Comparison of ENCODE assay signal across 21 mouse cellular contexts in the genomic region with DNA sequence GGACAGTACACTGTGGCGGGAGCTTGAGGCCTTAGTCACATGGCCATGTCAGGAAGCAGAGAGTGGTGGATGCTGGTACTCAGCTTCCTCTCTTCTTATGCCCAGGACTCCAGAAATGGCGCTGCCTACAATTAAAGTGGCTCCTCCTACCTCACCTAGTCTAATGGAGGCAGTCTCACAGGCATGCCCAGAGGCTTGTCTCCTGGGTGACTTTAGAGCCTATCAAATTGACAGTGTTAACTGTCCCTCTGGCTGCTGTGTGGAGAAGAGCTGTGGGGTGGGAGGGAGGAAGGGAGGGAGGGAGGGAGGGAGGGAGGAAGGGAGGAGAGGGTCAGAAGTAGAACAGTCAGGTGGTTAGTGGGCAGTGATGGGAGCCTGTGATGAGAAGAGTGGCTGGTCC. TPM values are rescaled to one million over a fixed set of nuclear protein-coding genes. Genes with fewer than 3 reads are reported as not detected.
DNase-seq lines count a peak whose midpoint lies in the region; ATAC-seq and TF ChIP-seq lines count a peak whose summit lies in the region.
"Had no signal": no experiment of that assay in that cellular context is flagged by ENCODE, and none has a peak within 500 bp of the region (broad histone marks: within the 10 kb centered on the region; RNA-seq: fewer than 3 reads in every experiment).

No protein-coding gene starts in this region.

- H3K36me3 ChIP-seq in embryonic facial prominence, embryonic 11.5 days (replicated peaks; ENCODE audit: control insufficient read depth, insufficient read depth, low read depth, low read length) = no peaks in the 10 kb centered on the region
- peaks cover 8% of the 10 kb centered on the region; the same call in 1 of the 2 replicates for H3K36me3 ChIP-seq in embryonic facial prominence, embryonic 10.5 days (replicated peaks)
- H3K36me3 ChIP-seq in kidney, postnatal 0 days (ENCODE audit: insufficient read depth, low read length) = no peaks in the 10 kb centered on the region
- peaks cover 59% of the 10 kb centered on the region for H3K36me3 ChIP-seq in G1E (replicated peaks)
- no peaks in the 10 kb centered on the region for H3K36me3 ChIP-seq in liver, postnatal 0 days (replicated peaks; ENCODE audit: insufficient read depth, low read length)
- H3K36me3 ChIP-seq: limb, embryonic 15.5 days had no signal

- no peaks in the 10 kb centered on the region for H3K27me3 ChIP-seq in embryonic facial prominence, embryonic 11.5 days (ENCODE audit: control insufficient read depth, insufficient read depth, low read length)
- no peaks in the 10 kb centered on the region for H3K27me3 ChIP-seq in embryonic facial prominence, embryonic 10.5 days (replicated peaks; ENCODE audit: low read depth, poor library complexity, severe bottlenecking)
- H3K27me3 ChIP-seq in kidney, postnatal 0 days (ENCODE audit: insufficient read depth, low read length) = no peaks in the 10 kb centered on the region
- no peaks in the 10 kb centered on the region for H3K27me3 ChIP-seq in G1E (ENCODE audit: insufficient read depth, low read length)
- H3K27me3 ChIP-seq in liver, postnatal 0 days (ENCODE audit: insufficient read depth, low read length) = no peaks in the 10 kb centered on the region
- H3K27me3 ChIP-seq: embryonic facial prominence, embryonic 15.5 days; limb, embryonic 15.5 days; lung, embryonic 15.5 days; Patski had no signal

- no peak for TF ChIP-seq CTCF in kidney, postnatal 0 days (IDR thresholded peaks at IDR 0.05; ENCODE audit: low read depth)
- no peak for TF ChIP-seq CTCF in G1E (IDR thresholded peaks at IDR 0.05; ENCODE audit: low read depth, low read length)
- TF ChIP-seq CTCF in liver, postnatal 0 days (IDR thresholded peaks at IDR 0.05; ENCODE audit: low read depth) = no peak

- 47% methylated on average over 2 of the region's 2 CpGs for WGBS in embryonic facial prominence, embryonic 11.5 days
- 61% methylated on average over 2 of the region's 2 CpGs for WGBS in embryonic facial prominence, embryonic 10.5 days
- 26% methylated on average over 2 of the region's 2 CpGs for WGBS in kidney, postnatal 0 days
- WGBS in liver, postnatal 0 days (ENCODE audit: insufficient replicate concordance) = 8% methylated on average over 2 of the region's 2 CpGs

- DNase-seq in embryonic facial prominence, embryonic 11.5 days (ENCODE audit: low spot score) = no peak
- no peak for DNase-seq in embryonic facial prominence, embryonic 10.5 days (ENCODE audit: low spot score)
- peak; percentile 8 for DNase-seq in kidney, postnatal 0 days (ENCODE audit: low spot score)
- no peak for DNase-seq in kidney, postnatal 10 days
- DNase-seq in G1E (ENCODE audit: low spot score) = no peak
- DNase-seq in liver, postnatal 0 days = no peak
- DNase-seq in B cell, adult 2 months = no peak
- DNase-seq in ovary, postnatal 36 days (ENCODE audit: low spot score) = no peak
- DNase-seq: adrenal gland, postnatal 36 days; cerebellum, adult 8-10 months; gastrocnemius, postnatal 10 days; heart, adult 2 months; kidney, adult 2 months; right cerebral cortex, postnatal 4 days; thymus, postnatal 36 days had no signal

- H3K9ac ChIP-seq in embryonic facial prominence, embryonic 11.5 days (replicated peaks; ENCODE audit: low read length) = no peak overlapping the region
- no peak overlapping the region for H3K9ac ChIP-seq in kidney, postnatal 0 days (ENCODE audit: low read depth, low read length)
- H3K9ac ChIP-seq in liver, postnatal 0 days (replicated peaks) = no peak overlapping the region
- H3K9ac ChIP-seq: embryonic facial prominence, embryonic 15.5 days; limb, embryonic 15.5 days; lung, embryonic 15.5 days had no signal

- no peak overlapping the region for H3K27ac ChIP-seq in embryonic facial prominence, embryonic 11.5 days (replicated peaks; ENCODE audit: low read depth, low read length)
- H3K27ac ChIP-seq in embryonic facial prominence, embryonic 10.5 days (replicated peaks) = no peak overlapping the region
- no peak overlapping the region for H3K27ac ChIP-seq in kidney, postnatal 0 days
- H3K27ac ChIP-seq in liver, postnatal 0 days (ENCODE audit: low read depth) = no peak overlapping the region
- H3K27ac ChIP-seq: embryonic facial prominence, embryonic 15.5 days; forebrain, embryonic 10.5 days; heart, adult 2 months; limb, embryonic 15.5 days; lung, embryonic 15.5 days had no signal

- no peak overlapping the region for H3K4me2 ChIP-seq in embryonic facial prominence, embryonic 11.5 days (ENCODE audit: low read depth, low read length)
- H3K4me2 ChIP-seq in kidney, postnatal 0 days (ENCODE audit: low read length) = no peak overlapping the region
- no peak overlapping the region for H3K4me2 ChIP-seq in liver, postnatal 0 days (ENCODE audit: low read depth, low read length)
- H3K4me2 ChIP-seq: embryonic facial prominence, embryonic 15.5 days; limb, embryonic 15.5 days; lung, embryonic 15.5 days had no signal

- H3K4me1 ChIP-seq in embryonic facial prominence, embryonic 11.5 days (ENCODE audit: control insufficient read depth, insufficient read depth, low read length) = no peaks in the 10 kb centered on the region
- H3K4me1 ChIP-seq in embryonic facial prominence, embryonic 10.5 days = peaks cover 18% of the 10 kb centered on the region
- H3K4me1 ChIP-seq in kidney, postnatal 0 days (replicated peaks; ENCODE audit: insufficient read depth, low read length) = 0 out of 2 replicates have a peak, but pooled peaks cover 4% of the 10 kb centered on the region
- peaks cover 48% of the 10 kb centered on the region for H3K4me1 ChIP-seq in G1E (ENCODE audit: insufficient read depth, low read depth, low read length)
- H3K4me1 ChIP-seq in liver, postnatal 0 days (ENCODE audit: insufficient read depth) = peaks cover 40% of the 10 kb centered on the region
- H3K4me1 ChIP-seq: embryonic facial prominence, embryonic 15.5 days had no signal

- ATAC-seq in embryonic facial prominence, embryonic 11.5 days (replicated peaks; ENCODE audit: insufficient number of reproducible peaks, low FRiP score, low TSS enrichment, low read depth) = peak; percentile 47; the same call in 1 of the 2 replicates
- 0 out of 2 replicates have a peak, but pooled peaks have one; percentile 10 for ATAC-seq in kidney, postnatal 0 days (replicated peaks; ENCODE audit: low FRiP score, low read depth)
- peak; percentile 11; the same call in 1 of the 2 replicates for ATAC-seq in G1E (ENCODE audit: extremely low read depth, insufficient number of reproducible peaks, low FRiP score, poor library complexity, severe bottlenecking)
- peak; percentile 29 for ATAC-seq in liver, postnatal 0 days
- ATAC-seq: Patski had no signal

- H3K4me3 ChIP-seq in embryonic facial prominence, embryonic 11.5 days (ENCODE audit: low read depth, low read length) = no peak overlapping the region
- H3K4me3 ChIP-seq in embryonic facial prominence, embryonic 10.5 days = no peak overlapping the region
- no peak overlapping the region for H3K4me3 ChIP-seq in kidney, postnatal 0 days (replicated peaks; ENCODE audit: low read depth, low read length)
- H3K4me3 ChIP-seq in G1E (ENCODE audit: low read depth, low read length) = no peak overlapping the region
- H3K4me3 ChIP-seq in liver, postnatal 0 days (ENCODE audit: low read depth, low read length) = no peak overlapping the region
- H3K4me3 ChIP-seq: embryonic facial prominence, embryonic 15.5 days; forebrain, embryonic 10.5 days; heart, adult 2 months; layer of hippocampus, adult 2 months; limb, embryonic 15.5 days; lung, embryonic 15.5 days had no signal

- TF ChIP-seq EP300 in liver, postnatal 0 days (IDR thresholded peaks at IDR 0.05; ENCODE audit: low read depth) = no peak

- no peaks in the 10 kb centered on the region for H3K9me3 ChIP-seq in embryonic facial prominence, embryonic 11.5 days (replicated peaks; ENCODE audit: control insufficient read depth, low read length)
- H3K9me3 ChIP-seq in embryonic facial prominence, embryonic 10.5 days = no peaks in the 10 kb centered on the region
- H3K9me3 ChIP-seq in kidney, postnatal 0 days (replicated peaks; ENCODE audit: low read length) = no peaks in the 10 kb centered on the region
- no peaks in the 10 kb centered on the region for H3K9me3 ChIP-seq in G1E (replicated peaks)
- H3K9me3 ChIP-seq in liver, postnatal 0 days (ENCODE audit: low read length) = no peaks in the 10 kb centered on the region
- H3K9me3 ChIP-seq: embryonic facial prominence, embryonic 15.5 days; forebrain, embryonic 10.5 days; limb, embryonic 15.5 days; lung, embryonic 15.5 days had no signal

RNA-seq across cellular contexts. Expression of a gene that starts 15.5 kb away (rescaled TPM):
- polyA plus RNA-seq in embryonic facial prominence, embryonic 11.5 days (2014; fragmentation: Nextera tagmentation; extraction: Ambion mirVana) = 3.5 and 4.0 TPM in 2 replicates
- 4.7 and 5.5 TPM in 2 replicates for polyA plus RNA-seq in embryonic facial prominence, embryonic 10.5 days (2016; fragmentation: Nextera tagmentation; extraction: Ambion mirVana)
- 4.3 and 4.6 TPM in 2 replicates for polyA plus RNA-seq in kidney, postnatal 0 days (2015; fragmentation: Nextera tagmentation; extraction: Ambion mirVana)
- total RNA-seq in G1E (2014; fragmentation: Nextera tagmentation) = 30.0 and 30.8 TPM in 2 replicates
- total RNA-seq in G1E (2017) = 24.2 and 26.9 TPM in 2 replicates
- 6.0 and 7.1 TPM in 2 replicates for polyA plus RNA-seq in G1E (2012)
- 2.5 and 2.7 TPM in 2 replicates for polyA plus RNA-seq in liver, postnatal 0 days (2015; fragmentation: Nextera tagmentation; extraction: Ambion mirVana)

RNA-seq across cellular contexts. Expression of a gene that starts 28.5 kb away (rescaled TPM):
- polyA plus RNA-seq in embryonic facial prominence, embryonic 11.5 days (2014; fragmentation: Nextera tagmentation; extraction: Ambion mirVana) = 8.9 and 10.3 TPM in 2 replicates
- 10.6 and 12.0 TPM in 2 replicates for polyA plus RNA-seq in embryonic facial prominence, embryonic 10.5 days (2016; fragmentation: Nextera tagmentation; extraction: Ambion mirVana)
- 5.7 and 7.8 TPM in 2 replicates for polyA plus RNA-seq in kidney, postnatal 0 days (2015; fragmentation: Nextera tagmentation; extraction: Ambion mirVana)
- 5.0 and 6.2 TPM in 2 replicates for total RNA-seq in G1E (2014; fragmentation: Nextera tagmentation)
- 3.9 and 4.8 TPM in 2 replicates for total RNA-seq in G1E (2017)
- 2.9 and 4.1 TPM in 2 replicates for polyA plus RNA-seq in G1E (2012)
- 3.0 and 3.1 TPM in 2 replicates for polyA plus RNA-seq in liver, postnatal 0 days (2015; fragmentation: Nextera tagmentation; extraction: Ambion mirVana)
